30 mouse cellular contexts compared by ENCODE assay signal in the genomic region with DNA sequence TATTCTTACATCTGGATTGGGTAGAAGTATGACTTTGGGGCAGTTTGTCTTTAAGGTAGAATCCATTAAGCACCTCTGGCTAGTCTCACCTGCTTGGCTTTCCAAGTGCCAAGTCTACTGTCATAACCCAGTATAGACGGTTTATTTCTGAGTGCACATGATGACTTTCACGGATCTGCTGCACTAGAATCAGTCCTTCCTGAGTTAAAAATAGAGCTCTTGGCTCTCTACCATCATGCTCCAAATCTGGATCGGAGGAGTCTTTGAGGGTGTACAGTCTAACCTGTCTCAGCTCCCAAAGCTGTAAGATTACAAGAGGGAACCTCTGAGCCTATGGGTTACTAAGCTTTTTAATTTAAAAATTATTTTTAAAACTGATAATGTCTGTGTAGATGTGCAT. TPM values are rescaled to one million over a fixed set of nuclear protein-coding genes. Genes with fewer than 3 reads are reported as not detected.
DNase-seq lines count a peak whose midpoint lies in the region; ATAC-seq lines count a peak whose summit lies in the region.
"Had no signal": no experiment of that assay in that cellular context is flagged by ENCODE, and none has a peak within 500 bp of the region (broad histone marks: within the 10 kb centered on the region; RNA-seq: fewer than 3 reads in every experiment).

No protein-coding gene starts in this region.

- no peak overlapping the region for H3K9ac ChIP-seq in heart, embryonic 15.5 days
- H3K9ac ChIP-seq: embryonic facial prominence, embryonic 15.5 days; heart, embryonic 13.5 days; hindbrain, embryonic 12.5 days had no signal

- DNase-seq in frontal cortex, postnatal 14 days (ENCODE audit: low spot score in 2 of 2): no peak
- DNase-seq in heart, postnatal 25 days (ENCODE audit: low spot score): no peak
- DNase-seq in left cerebral cortex, postnatal 14 days (ENCODE audit: low spot score in 2 of 2): peak; percentile 5 to 31
- DNase-seq in left cerebral cortex, adult 8-10 months (ENCODE audit: low spot score in 2 of 2): no peak
- no peak for DNase-seq in retina, embryonic 14.5 days (ENCODE audit: low spot score)
- DNase-seq: adrenal gland, adult 8-10 months; adrenal gland, postnatal 36 days; B cell, adult 2 months; cerebellum, adult 11 months; cerebellum, adult 8-10 months; embryo, embryonic 11 days; gastrocnemius, postnatal 14 days; heart, postnatal 36 days had no signal

- intact Hi-C loops in heart, postnatal 25 days (cut with DNase I): loop anchor here (10.0 kb wide), 1 partner anchor 379 kb away; no protein-coding TSS in a partner anchor
- intact Hi-C loops in left cerebral cortex, postnatal 14 days (cut with DNase I): loop anchor here (10.0 kb wide), 2 partner anchors 111 to 231 kb away; partner anchors contain the start of genes Abca14, Abca15 and Crym

- peak; percentile 82 for ATAC-seq in frontal cortex, adult (ENCODE audit: low TSS enrichment)
- ATAC-seq in heart, embryonic 15.5 days (replicated peaks; ENCODE audit: insufficient number of reproducible peaks, insufficient read depth, low FRiP score, low read depth): no peak
- ATAC-seq: CD4-positive, CD25-positive, alpha-beta regulatory T cell, adult 4 months; forebrain, embryonic 14.5 days; hindbrain, embryonic 16.5 days; inflammation-experienced regulatory T-cells, adult 6 months; intestine, postnatal 0 days had no signal

- no peaks in the 10 kb centered on the region for H3K27me3 ChIP-seq in heart, embryonic 15.5 days
- H3K27me3 ChIP-seq: embryonic facial prominence, embryonic 15.5 days; heart, embryonic 13.5 days; hindbrain, embryonic 12.5 days had no signal

- no peak overlapping the region for H3K4me3 ChIP-seq in heart, embryonic 15.5 days
- H3K4me3 ChIP-seq: embryonic facial prominence, embryonic 15.5 days; erythroblast, embryonic 14.5 days; forebrain, embryonic 10.5 days; heart, embryonic 13.5 days; hindbrain, embryonic 12.5 days had no signal

- H3K4me1 ChIP-seq in heart, embryonic 15.5 days (replicated peaks): peaks cover 3% of the 10 kb centered on the region; the same call in 1 of the 2 replicates
- H3K4me1 ChIP-seq: embryonic facial prominence, embryonic 15.5 days; hindbrain, embryonic 12.5 days had no signal

- WGBS in heart, embryonic 15.5 days: 27% methylated on average over 3 of the region's 3 CpGs

- H3K36me3 ChIP-seq in heart, embryonic 15.5 days: no peaks in the 10 kb centered on the region
- H3K36me3 ChIP-seq: embryonic facial prominence, embryonic 15.5 days; forebrain, embryonic 10.5 days; G1E; heart, embryonic 13.5 days; hindbrain, embryonic 12.5 days had no signal

- no peaks in the 10 kb centered on the region for H3K9me3 ChIP-seq in heart, embryonic 15.5 days (replicated peaks)
- H3K9me3 ChIP-seq: embryonic facial prominence, embryonic 15.5 days; forebrain, embryonic 10.5 days; G1E; heart, embryonic 13.5 days; hindbrain, embryonic 12.5 days had no signal

- 0 out of 2 replicates have a peak overlapping the region, but pooled peaks have one; percentile 40 for H3K27ac ChIP-seq in heart, embryonic 15.5 days
- H3K27ac ChIP-seq: embryonic facial prominence, embryonic 15.5 days; forebrain, embryonic 10.5 days; heart, embryonic 13.5 days; hindbrain, embryonic 12.5 days had no signal

- H3K4me2 ChIP-seq in heart, embryonic 15.5 days: no peak overlapping the region
- H3K4me2 ChIP-seq: embryonic facial prominence, embryonic 15.5 days; heart, embryonic 13.5 days; hindbrain, embryonic 12.5 days had no signal

RNA-seq across cellular contexts. Expression of gene Dnah3, which starts 0.9 kb away (rescaled TPM):
- 0.08 and 0.22 TPM in 2 replicates for polyA plus RNA-seq in heart, embryonic 15.5 days (2015; fragmentation: Nextera tagmentation; extraction: Ambion mirVana)
- total RNA-seq in heart, postnatal 25 days (2021): not detected
- total RNA-seq in left cerebral cortex, postnatal 14 days (2021): under 1 TPM; 0.04 to 0.26 TPM
- under 1 TPM; 0.33 to 0.85 (median 0.51) TPM for total RNA-seq in left cerebral cortex, adult 8-10 months (2022)
- total RNA-seq: common myeloid progenitor, adult 5-6 weeks; gastrocnemius, postnatal 14 days; granulocyte monocyte progenitor cell, adult 5-6 weeks; heart, postnatal 36 days had no signal
- polyA plus RNA-seq: CD4-positive, CD25-positive, alpha-beta regulatory T cell, adult 4 months; embryonic facial prominence, embryonic 11.5 days; G1E; heart, embryonic 13.5 days; intestine, postnatal 0 days had no signal

RNA-seq across cellular contexts. Expression of gene Tmem159, which starts 7.9 kb away (rescaled TPM):
- 24.1 and 27.3 TPM in 2 replicates for polyA plus RNA-seq in heart, embryonic 15.5 days (2015; fragmentation: Nextera tagmentation; extraction: Ambion mirVana)
- 10 to 100 TPM; 19.5 to 23.2 TPM for total RNA-seq in heart, postnatal 25 days (2021)
- total RNA-seq in left cerebral cortex, postnatal 14 days (2021): 10 to 100 TPM in 1 of 2 experiments, 1 to 10 TPM in 1; 9.8 to 13.1 TPM
- total RNA-seq in left cerebral cortex, adult 8-10 months (2022): 10 to 100 TPM; 13.6 to 15.5 (median 15.2) TPM
- total RNA-seq: G1E had no signal
- polyA plus RNA-seq: erythroblast, embryonic 14.5 days; G1E had no signal

RNA-seq across cellular contexts. Expression of gene Zp2, which starts 50.9 kb away (rescaled TPM):
- polyA plus RNA-seq in heart, embryonic 15.5 days (2015; fragmentation: Nextera tagmentation; extraction: Ambion mirVana): 0.06 and 0.14 TPM in 2 replicates
- under 1 TPM; 0.34 to 0.49 TPM for total RNA-seq in heart, postnatal 25 days (2021)
- total RNA-seq in left cerebral cortex, postnatal 14 days (2021): under 1 TPM; 0.15 to 0.53 TPM
- 1 to 10 TPM in 1 of 4 experiments, under 1 TPM in 1, not detected in 2; 0.41 to 1.4 TPM for total RNA-seq in left cerebral cortex, adult 8-10 months (2022)
- total RNA-seq: adrenal gland, adult 8-10 months; adrenal gland, postnatal 36 days; common myeloid progenitor, adult 5-6 weeks; granulocyte monocyte progenitor cell, adult 5-6 weeks had no signal
- polyA plus RNA-seq: brain, embryonic 14.5 days; CD4-positive, CD25-positive, alpha-beta regulatory T cell, adult 4 months; embryonic facial prominence, embryonic 11.5 days; erythroblast, embryonic 14.5 days; forebrain, embryonic 10.5 days; forebrain, embryonic 14.5 days; G1E; hindbrain, embryonic 12.5 days; hindbrain, embryonic 16.5 days; inflammation-experienced regulatory T-cells, adult 6 months had no signal

Comparison
In these comparisons a context has a peak if more than half of its experiments do, and no peak if none do; other contexts are left out.
1. DNase-seq: peak in left cerebral cortex, postnatal 14 days (2 of 2); none in frontal cortex, postnatal 14 days (0 of 2), heart, postnatal 25 days (single experiment), left cerebral cortex, adult 8-10 months (0 of 2) and retina, embryonic 14.5 days (single experiment).